ENCODE assay signal across 9 mouse cellular contexts in the genomic region with DNA sequence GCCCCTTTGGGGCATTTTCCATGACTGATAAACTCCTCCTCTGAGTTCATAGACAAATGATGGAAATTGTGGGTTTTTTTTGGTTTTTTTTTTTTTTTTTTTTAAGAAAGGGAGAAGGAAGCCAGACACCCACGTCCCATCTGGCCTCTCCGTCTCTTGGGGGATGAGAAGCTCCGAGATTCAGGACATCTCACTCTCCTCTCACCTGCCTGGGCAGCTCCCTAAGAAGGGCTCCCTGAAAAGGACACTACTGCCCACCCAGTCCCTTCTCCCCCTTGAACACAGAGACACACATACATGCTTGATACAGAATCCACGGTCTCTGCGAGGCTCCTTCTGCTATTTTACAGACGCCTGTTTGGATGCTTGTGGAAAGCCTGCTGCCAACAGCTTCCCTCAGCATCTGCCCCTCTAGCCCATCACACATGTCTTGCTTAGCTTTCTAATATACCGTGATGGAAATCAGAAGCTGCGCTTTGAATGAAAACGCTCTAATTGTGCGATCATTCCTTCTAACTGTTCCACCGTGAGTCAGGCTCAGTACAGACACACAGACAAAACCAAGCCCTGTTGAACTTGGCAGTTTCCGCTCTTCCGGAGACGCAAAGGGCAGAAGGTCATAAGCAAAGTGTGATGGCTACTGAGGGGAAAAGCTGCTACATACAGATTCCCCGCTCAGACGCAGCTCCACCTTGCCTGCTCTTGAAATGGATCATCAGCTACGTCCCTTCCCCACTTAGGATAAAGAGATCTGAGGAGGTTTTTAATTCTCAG.
DNase-seq lines count a peak whose midpoint lies in the region; ATAC-seq lines count a peak whose summit lies in the region.
"Had no signal": no experiment of that assay in that cellular context is flagged by ENCODE, and none has a peak within 500 bp of the region (broad histone marks: within the 10 kb centered on the region; RNA-seq: fewer than 3 reads in every experiment).

No protein-coding gene starts in this region.

- DNase-seq in frontal cortex, postnatal 10 days (ENCODE audit: low spot score in 2 of 2), result no peak
- DNase-seq in left cerebral cortex, adult 8-10 months (ENCODE audit: low spot score in 2 of 2), result peak; percentile 23 to 54
- peak; percentile 75 for DNase-seq in right cerebral cortex, adult 18-20 months
- no peak for DNase-seq in adrenal gland, adult (ENCODE audit: inconsistent age in 2 of 2, low spot score in 1 of 2)
- DNase-seq in adipocyte (ENCODE audit: low spot score), result no peak
- DNase-seq in adrenal gland, postnatal 36 days, result no peak

- no peak overlapping the region for H3K4me3 ChIP-seq in forebrain, embryonic 13.5 days
- H3K4me3 ChIP-seq: erythroblast, embryonic 14.5 days had no signal

- H3K27me3 ChIP-seq in forebrain, embryonic 13.5 days, result no peaks in the 10 kb centered on the region

- peak overlapping the region; percentile 22 for H3K9ac ChIP-seq in forebrain, embryonic 13.5 days

- H3K4me2 ChIP-seq in forebrain, embryonic 13.5 days, result peak overlapping the region; percentile 19; the same call in 1 of the 2 replicates

- no peaks in the 10 kb centered on the region for H3K36me3 ChIP-seq in forebrain, embryonic 13.5 days (ENCODE audit: poor library complexity, severe bottlenecking)

- ATAC-seq in frontal cortex, adult (ENCODE audit: low TSS enrichment), result peak; percentile 58
- peak; percentile 25; the same call in 1 of the 2 replicates for ATAC-seq in forebrain, embryonic 13.5 days

- H3K9me3 ChIP-seq in forebrain, embryonic 13.5 days (replicated peaks), result no peaks in the 10 kb centered on the region

- peaks cover 37% of the 10 kb centered on the region for H3K4me1 ChIP-seq in forebrain, embryonic 13.5 days

- peak overlapping the region; percentile 89 for H3K27ac ChIP-seq in forebrain, embryonic 13.5 days

- 61% methylated on average over 17 of the region's 17 CpGs for WGBS in forebrain, embryonic 13.5 days

Comparison
In these comparisons a context has a peak if more than half of its experiments do, and no peak if none do; other contexts are left out.
1. DNase-seq: peak in left cerebral cortex, adult 8-10 months (2 of 2) and right cerebral cortex, adult 18-20 months (single experiment); none in frontal cortex, postnatal 10 days (0 of 2), adrenal gland, adult (0 of 2), adipocyte (single experiment) and adrenal gland, postnatal 36 days (0 of 2).